Mouse (Mus musculus) heart, postnatal 0 days (tissue): Measurements from ENCODE around the gene Serpinb6a.

Experiments
- CTCF ChIP-seq: IDR thresholded peaks from 2 replicates; pipeline ENCODE4 v1.5.1; 2016; ENCODE audit warnings: antibody characterized with exemption, control low read depth, low read depth
- EP300 ChIP-seq: IDR thresholded peaks from 2 replicates; pipeline ENCODE4 v1.6.1; 2016; ENCODE audit warnings: antibody characterized with exemption, low read depth

- TF ChIP-seq CTCF (no peak), EP300 (no peak)
These were observed 50.5 kb downstream of the Serpinb6a start for GRCm38 (mm10) chr13:33952075-33952449.
